Mouse (Mus musculus) kidney, postnatal 25 days (tissue): ENCODE measurements at regions not wholly inside any gene's neighbourhood (a gene's known extent, or its start where the extent isn't known, plus 50 kb on each side); places are given as distances from the start of the nearest gene placed in this dataset.

ENCODE experiments used
- DNase-seq, 2 experiments: peaks; one replicate each; pipeline ENCODE4 v3.0.0; 2021; ENCODE audit warnings: mixed read lengths in 2 of 2

- DNase-seq, result no peak
Observed at GRCm38 (mm10) chr7:73286244-73286643, 89.1 kb upstream of the Rgma start.

- DNase-seq, result no peak
Observed at GRCm38 (mm10) chr7:73293337-73293736, 82.0 kb upstream of the Rgma start.

GRCm38 (mm10) chr7:73294399-73294798, 80.9 kb upstream of the Rgma start:
- DNase-seq, result no peak

GRCm38 (mm10) chr7:73302501-73302900, 72.8 kb upstream of the Rgma start:
- DNase-seq, result no peak

GRCm38 (mm10) chr7:73303818-73304217, 71.5 kb upstream of the Rgma start:
- no peak for DNase-seq

- no peak for DNase-seq
Observed at GRCm38 (mm10) chr7:73304799-73305198, 70.5 kb upstream of the Rgma start.

GRCm38 (mm10) chr7:73305286-73305975, 69.9 kb upstream of the Rgma start:
- no peak for DNase-seq

GRCm38 (mm10) chr7:73306296-73306695, 69.0 kb upstream of the Rgma start:
- no peak for DNase-seq

- no peak for DNase-seq
Observed at GRCm38 (mm10) chr7:73306728-73307127, 68.6 kb upstream of the Rgma start.

GRCm38 (mm10) chr7:73307586-73308490, 67.5 kb upstream of the Rgma start:
- DNase-seq, result no peak

GRCm38 (mm10) chr7:73308981-73309380, 66.3 kb upstream of the Rgma start:
- DNase-seq, result no peak

- DNase-seq, result no peak
Observed at GRCm38 (mm10) chr7:73310056-73310455, 65.3 kb upstream of the Rgma start.

GRCm38 (mm10) chr7:73310581-73311136, 64.7 kb upstream of the Rgma start:
- DNase-seq, result no peak

- DNase-seq, result no peak
Observed at GRCm38 (mm10) chr7:73315555-73315954, 59.8 kb upstream of the Rgma start.

- DNase-seq, result no peak
Observed at GRCm38 (mm10) chr7:73317574-73317973, 57.7 kb upstream of the Rgma start.

GRCm38 (mm10) chr7:73319004-73319403, 56.3 kb upstream of the Rgma start:
- DNase-seq, result no peak

GRCm38 (mm10) chr7:73319994-73320393, 55.3 kb upstream of the Rgma start:
- DNase-seq, result no peak

- DNase-seq, result no peak
Observed at GRCm38 (mm10) chr7:73322466-73323151, 52.7 kb upstream of the Rgma start.

GRCm38 (mm10) chr7:73323556-73323955, 51.8 kb upstream of the Rgma start:
- no peak for DNase-seq

GRCm38 (mm10) chr7:73325503-73325902, 49.8 kb upstream of the Rgma start:
- DNase-seq, result no peak
